Mouse (Mus musculus) olfactory bulb, adult 2 months (tissue): ENCODE data around the gene Bcam. TPM values are rescaled to one million over a fixed set of nuclear protein-coding genes. Genes with fewer than 3 reads are reported as not detected.

Experiments used
- H3K27ac ChIP-seq: fragments of 200-500 bp; 2 replicates; pipeline ENCODE4 v1.5.1; 2012; ENCODE audit warnings: low read depth, low read length; ENCODE audit not compliant: insufficient read depth
- H3K4me1 ChIP-seq: fragments of 200-500 bp; 2 replicates; pipeline ENCODE4 v1.6.1; 2012; ENCODE audit warnings: low read length; ENCODE audit not compliant: control insufficient read depth, insufficient read depth
- H3K4me3 ChIP-seq: fragments of 200-500 bp; 2 replicates; pipeline ENCODE4 v1.5.1; 2012; ENCODE audit warnings: mild to moderate bottlenecking, low read depth, low read length, moderate library complexity; ENCODE audit not compliant: insufficient read depth
- CTCF ChIP-seq: fragments of 200-500 bp; IDR thresholded peaks from 2 replicates; pipeline ENCODE4 v1.5.1; 2012; ENCODE audit warnings: low read depth, mild to moderate bottlenecking, low read length, moderate library complexity; ENCODE audit not compliant: insufficient read depth
- POLR2A ChIP-seq: fragments of 200-500 bp; IDR thresholded peaks from 2 replicates; pipeline ENCODE4 v1.6.1; 2012; ENCODE audit warnings: mild to moderate bottlenecking, low read depth, low read length, moderate library complexity; ENCODE audit not compliant: insufficient read depth
- WGBS: fragments of 180-500 bp; shearing (Covaris S2); methylation state at CpG from one replicate; pipeline ENCODE4 v1.1.7; 2018; 5-methylcytosine and 5-hydroxymethylcytosine counted together
- polyA plus RNA-seq: library from polyadenylated mRNA; stranded (reverse); fragments of >200 nt; gene quantifications from 2 replicates; pipeline ENCODE4 v1.2.4, GENCODE M21; 2012; ENCODE audit warnings: low replicate concordance; ENCODE audit not compliant: missing spikeins, insufficient read depth, insufficient read length

The Bcam gene
- polyA plus RNA-seq, 1 experiment = not detected

GRCm38 (mm10) chr7:19749389-19750216 is 21.2 kb downstream of the Bcam start:
- whole genome bisulfite sequencing = under 1% methylated on average over 46 of the region's 46 CpGs
- TF ChIP-seq POLR2A (0 out of 2 replicates have a peak, but pooled peaks have one; percentile 16), CTCF (peak; percentile 75)
- Histone ChIP-seq H3K4me3 (peak overlapping the region; percentile 52), H3K27ac (no peak overlapping the region), H3K4me1 (peaks cover 34% of the 10 kb centered on the region)

DNA sequence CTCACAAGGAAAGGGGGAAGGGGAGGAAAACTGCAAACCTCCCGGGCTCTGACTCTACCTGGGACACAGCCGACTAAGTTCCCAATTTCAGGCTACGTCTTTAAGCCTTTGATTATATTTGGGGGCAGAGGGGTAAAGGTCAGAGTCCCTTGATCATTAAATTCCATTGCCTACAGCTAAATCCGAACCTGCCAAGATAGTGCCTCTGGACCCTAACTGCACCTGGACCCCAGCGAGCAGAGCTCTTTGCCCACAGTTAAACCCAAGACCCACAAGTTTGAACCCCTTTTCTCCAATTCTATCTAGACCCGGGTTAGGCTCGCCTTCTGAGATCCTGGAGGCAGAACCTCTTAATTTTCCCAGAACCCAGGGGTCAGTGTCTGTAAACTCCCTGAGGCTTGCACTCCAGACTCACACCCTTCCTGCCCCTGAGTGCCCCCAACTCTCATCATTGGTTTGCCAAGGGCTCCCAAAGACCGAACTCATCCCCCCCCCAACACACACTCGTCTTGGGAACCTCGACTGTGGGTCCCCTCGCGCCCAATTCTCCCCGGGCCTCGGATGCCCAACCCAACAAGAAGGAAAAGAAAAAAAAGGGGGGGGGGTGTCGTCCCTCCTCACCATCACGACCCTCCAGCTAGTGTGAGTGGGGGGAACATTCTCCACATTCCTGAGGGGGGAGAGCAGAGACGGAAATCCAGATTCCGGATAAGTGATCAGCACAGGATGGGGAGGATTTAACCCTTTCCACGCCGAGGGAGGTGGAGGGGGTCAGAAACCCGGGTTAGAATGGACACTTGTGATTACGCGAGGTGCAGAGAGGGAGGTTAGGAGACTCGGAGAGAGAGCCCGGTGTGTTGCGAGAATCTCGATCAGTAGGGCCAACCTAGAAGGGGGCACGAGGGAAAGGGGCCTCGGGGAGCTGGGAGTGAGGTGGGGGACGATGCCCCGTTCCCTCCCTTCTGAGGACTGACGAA is 22.3 kb downstream of the Bcam start:
- 2% methylated on average over 32 of the region's 32 CpGs for WGBS
- TF ChIP-seq CTCF = no peak
- no peak for TF ChIP-seq POLR2A
- peak overlapping the region; percentile 52 for H3K4me3 ChIP-seq
- peaks cover 34% of the 10 kb centered on the region for H3K4me1 ChIP-seq
- H3K27ac ChIP-seq = no peak overlapping the region

DNA sequence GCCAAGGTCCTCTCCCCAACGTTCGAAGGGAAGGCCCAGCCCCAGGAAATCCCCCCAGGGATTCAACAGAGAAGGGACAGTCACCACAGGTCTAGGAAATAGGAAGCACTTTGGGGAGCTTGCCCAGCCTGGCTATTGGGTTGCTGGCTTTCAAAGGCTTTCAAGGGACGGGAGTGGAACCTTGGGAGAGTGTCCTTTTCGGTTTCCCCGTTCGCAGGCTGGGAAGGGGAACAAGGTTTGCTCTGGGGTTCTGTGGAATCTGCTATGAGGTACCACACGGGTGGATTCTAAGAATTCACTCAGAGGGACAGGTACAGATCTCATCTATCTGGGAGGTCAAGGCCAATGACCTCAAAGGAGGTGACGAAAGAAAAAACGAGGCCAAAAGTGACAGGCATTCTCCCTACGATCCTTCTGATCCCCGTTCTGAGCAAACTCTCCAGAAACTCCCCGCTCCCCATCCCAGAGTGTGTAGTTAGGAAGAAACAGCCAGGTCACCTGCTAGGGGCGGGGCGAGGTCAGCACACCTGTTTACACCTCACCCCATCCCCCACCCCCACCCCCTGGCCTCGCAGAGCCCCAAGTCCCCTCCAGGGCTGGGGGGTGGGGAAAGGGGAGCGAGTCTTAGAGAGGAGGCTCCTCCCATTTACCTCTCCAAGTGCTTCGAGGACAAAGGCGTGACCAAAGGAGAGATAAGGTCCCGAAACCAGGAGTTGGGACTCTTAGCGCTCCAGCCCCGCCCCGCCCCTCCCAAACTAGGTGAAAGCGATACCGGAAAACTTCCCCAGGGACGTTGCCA is 23.2 kb downstream of the Bcam start:
- Histone ChIP-seq H3K4me1 (peaks cover 34% of the 10 kb centered on the region), H3K27ac (no peak overlapping the region), H3K4me3 (no peak overlapping the region)
- TF ChIP-seq POLR2A (no peak), CTCF (no peak)
- 30% methylated on average over 25 of the region's 25 CpGs for WGBS

DNA sequence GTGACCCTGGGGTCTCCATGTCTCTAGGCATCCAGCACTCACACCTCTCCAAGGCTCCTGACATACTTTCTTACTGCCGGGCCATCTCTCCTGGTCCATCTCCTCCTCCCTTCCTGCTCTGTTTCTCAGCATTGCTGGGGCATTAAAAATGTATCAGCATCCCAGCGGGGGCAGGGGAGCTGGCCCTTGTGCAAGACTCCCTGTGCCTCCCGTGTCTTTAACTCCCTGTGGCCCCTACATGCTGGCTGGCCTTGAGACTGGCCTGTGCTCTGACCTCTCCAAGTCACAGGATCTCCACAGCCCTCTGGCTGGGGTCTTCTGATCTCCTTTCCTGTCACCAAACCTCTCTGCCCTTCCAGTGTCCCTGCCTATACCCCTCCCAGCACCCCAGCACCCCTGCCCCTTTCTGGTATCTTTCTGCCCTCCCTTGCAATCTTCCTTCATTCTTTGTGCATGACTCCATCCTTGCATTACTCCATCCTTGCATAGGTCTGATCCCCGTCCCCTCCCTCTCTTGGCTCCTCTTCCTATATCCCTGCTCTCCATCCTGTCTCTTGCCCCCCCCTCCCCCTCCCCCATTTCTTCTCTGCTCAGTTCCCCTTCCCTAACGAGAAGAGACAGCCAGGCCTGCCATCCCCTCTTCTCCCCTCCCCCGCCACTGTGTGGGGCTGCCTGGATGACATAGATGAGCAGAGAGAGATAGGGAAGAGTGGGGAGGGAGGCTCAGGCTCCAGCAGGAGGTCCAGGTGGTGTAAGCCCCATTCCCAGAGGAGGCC is 24.2 kb downstream of the Bcam start:
- H3K4me1 ChIP-seq = peaks cover 34% of the 10 kb centered on the region
- H3K4me3 ChIP-seq = no peak overlapping the region
- TF ChIP-seq POLR2A = no peak
- no peak for TF ChIP-seq CTCF
- no peak overlapping the region for H3K27ac ChIP-seq
- 63% methylated on average over 6 of the region's 6 CpGs for WGBS

DNA sequence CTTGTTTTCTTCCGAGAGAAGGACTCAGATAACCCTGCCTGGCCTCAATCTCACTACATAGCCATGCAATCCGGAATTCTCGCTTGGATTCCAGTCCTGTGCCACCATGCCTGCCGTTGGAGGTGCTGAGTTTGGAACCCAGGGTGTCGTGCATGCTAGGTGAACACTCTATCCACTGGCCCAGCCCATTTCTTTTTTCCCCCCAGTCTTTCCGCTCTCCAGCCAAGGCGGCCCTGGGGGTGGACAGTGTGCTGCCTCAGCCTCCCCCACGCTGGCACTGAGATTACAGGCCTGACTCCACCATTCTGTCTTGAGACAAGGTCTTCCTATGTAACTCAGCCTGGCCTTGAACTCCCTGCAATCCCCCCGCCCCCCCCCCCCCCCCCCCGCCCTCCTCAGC is 24.8 kb downstream of the Bcam start:
- TF ChIP-seq POLR2A = no peak
- no peak for TF ChIP-seq CTCF
- H3K4me1 ChIP-seq = peaks cover 34% of the 10 kb centered on the region
- H3K27ac ChIP-seq = no peak overlapping the region
- whole genome bisulfite sequencing = 84% methylated on average over 9 of the region's 10 CpGs
- no peak overlapping the region for H3K4me3 ChIP-seq

DNA sequence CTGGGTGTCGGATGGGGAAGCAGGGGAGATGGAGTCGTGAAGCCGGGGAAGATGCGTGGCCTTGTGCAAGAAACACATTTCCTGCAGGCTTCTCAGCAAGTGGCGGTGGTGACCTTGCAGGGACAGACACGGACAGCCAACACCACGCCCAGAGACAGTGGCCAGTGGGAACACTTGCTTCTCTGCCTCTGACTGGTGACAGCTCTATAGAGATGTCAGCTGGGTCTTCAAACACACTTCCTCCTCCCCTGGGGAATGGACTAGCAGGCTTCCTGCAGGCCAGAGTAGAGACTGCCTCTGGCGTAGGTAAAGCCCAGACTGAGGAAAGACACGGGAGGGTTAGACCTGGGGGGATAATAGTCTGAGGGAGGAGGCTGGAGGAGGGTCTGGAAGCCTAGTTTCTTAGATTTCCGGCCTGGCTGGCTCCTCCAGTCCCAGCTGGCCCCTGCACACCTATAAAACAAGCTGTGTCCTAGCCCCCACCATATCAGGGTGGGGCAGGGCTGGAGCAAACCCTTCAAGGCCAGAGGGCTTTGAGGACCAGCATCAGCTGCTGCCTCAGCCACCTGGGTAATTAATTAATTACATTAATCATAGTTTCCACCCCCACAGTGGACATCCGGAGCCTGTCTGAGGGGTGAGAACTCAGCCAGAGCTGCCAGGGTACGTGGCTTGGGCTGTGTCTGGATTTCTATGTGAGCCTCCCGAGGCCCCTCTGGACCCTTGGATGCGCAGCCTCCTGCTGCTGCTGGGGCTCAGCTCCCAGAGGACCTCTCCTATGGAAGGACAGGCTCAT is 26.0 kb downstream of the Bcam start:
- TF ChIP-seq CTCF (no peak), POLR2A (no peak)
- WGBS = 84% methylated on average over 14 of the region's 14 CpGs
- H3K27ac ChIP-seq = no peak overlapping the region
- H3K4me1 ChIP-seq = peaks cover 28% of the 10 kb centered on the region
- no peak overlapping the region for H3K4me3 ChIP-seq

- WGBS = 88% methylated on average over 6 of the region's 6 CpGs
- H3K27ac ChIP-seq = no peak overlapping the region
- H3K4me1 ChIP-seq = peaks cover 19% of the 10 kb centered on the region
- TF ChIP-seq POLR2A (no peak), CTCF (no peak)
- H3K4me3 ChIP-seq = no peak overlapping the region
These were observed 27.0 kb downstream of the Bcam start for GRCm38 (mm10) chr7:19743791-19744190.
